Mouse (Mus musculus) embryonic facial prominence, embryonic 14.5 days (tissue): ENCODE data around the gene Zmym6. TPM values are rescaled to one million over a fixed set of nuclear protein-coding genes. Genes with fewer than 3 reads are reported as not detected.

ENCODE experiments used
- polyA plus RNA-seq: library from polyadenylated mRNA; unstranded; fragments of >200 nt; fragmentation: Nextera tagmentation; extraction: Ambion mirVana; gene quantifications from 2 replicates; pipeline ENCODE4 v1.2.1, GENCODE M21; 2014

Gene Zmym6
- polyA plus RNA-seq, 1 experiment from 2014 or later: 20.5 TPM

Other genes starting within 250 kb of the Zmym6 start
- 19.5 and 20.9 TPM in 2 replicates for gene Zmym4, start 109.2 kb upstream of the Zmym6 start, polyA plus RNA-seq
- gene Sfpq, start 56.1 kb upstream of the Zmym6 start, polyA plus RNA-seq: 92.4 and 105 TPM in 2 replicates
- gene Zmym1, start 16.2 kb upstream of the Zmym6 start, polyA plus RNA-seq: 20.7 and 23.1 TPM in 2 replicates
- 12.4 and 15.7 TPM in 2 replicates for gene Tmem35b, start 46.3 kb downstream of the Zmym6 start, polyA plus RNA-seq
- gene Dlgap3, start 91.8 kb downstream of the Zmym6 start, polyA plus RNA-seq: 2.3 and 2.8 TPM in 2 replicates
- gene Smim12, start 166.4 kb downstream of the Zmym6 start, polyA plus RNA-seq: 45.7 and 47.9 TPM in 2 replicates
- 20.0 and 20.7 TPM in 2 replicates for gene Gja4, start 236.7 kb downstream of the Zmym6 start, polyA plus RNA-seq